Mouse (Mus musculus): ENCODE measurements around the gene Cyp4f40.
A peak's percentile ranks its signal among the peaks of the same experiment; 100 is the strongest.
"Not testable (repeated sequence)": the region's sequence is repeated elsewhere in the genome, so short reads cannot be mapped to it uniquely, and the experiment has no call there.

Gene Cyp4f40

DNA sequence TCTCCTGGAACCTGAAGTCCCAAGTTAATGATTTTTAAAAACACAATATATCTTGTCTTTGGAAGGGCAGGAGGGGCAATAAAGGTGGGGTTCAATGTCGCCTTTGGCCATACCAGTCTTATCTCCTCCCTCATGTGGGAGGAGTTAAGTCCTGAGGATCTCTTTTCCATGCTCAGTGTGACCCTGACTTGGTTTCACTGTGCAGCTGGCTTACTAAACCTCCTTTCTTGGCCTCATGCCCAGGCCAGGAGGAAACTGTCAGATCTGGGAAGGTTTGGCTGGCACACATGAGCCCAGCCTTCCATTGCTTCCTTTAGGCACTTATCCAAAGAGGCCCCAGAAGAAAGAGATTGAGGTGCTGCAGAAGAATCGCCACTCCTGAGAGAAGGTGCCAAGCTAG, at the start of gene Cyp4f40:
Cyp4f40 (plus strand) TSS at position 189 of the 400 bp plus-strand sequence.
- no peak for DNase-seq (ENCODE audit: low read depth)

DNA sequence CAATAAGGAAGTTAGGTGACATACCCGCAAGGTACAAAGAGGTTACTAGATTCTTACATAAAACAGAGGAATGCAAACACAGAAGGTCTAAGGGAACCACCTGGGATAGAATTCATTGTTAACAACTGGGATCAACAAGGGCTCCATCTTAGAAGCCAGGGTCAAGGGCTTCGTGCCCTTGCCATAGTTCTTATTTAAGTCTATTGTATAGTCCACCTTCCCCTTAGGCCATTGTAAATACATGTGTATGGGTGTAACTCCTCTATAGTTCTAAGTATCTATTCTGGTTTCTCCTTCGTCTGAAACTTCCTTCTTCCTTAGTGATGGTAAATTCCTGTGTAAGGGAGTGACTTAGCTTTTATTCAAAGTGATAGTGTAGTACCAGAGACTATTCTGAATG, 48.5 kb upstream of the Cyp4f40 start:
- not testable (repeated sequence) for DNase-seq (ENCODE audit: low read depth)

DNA sequence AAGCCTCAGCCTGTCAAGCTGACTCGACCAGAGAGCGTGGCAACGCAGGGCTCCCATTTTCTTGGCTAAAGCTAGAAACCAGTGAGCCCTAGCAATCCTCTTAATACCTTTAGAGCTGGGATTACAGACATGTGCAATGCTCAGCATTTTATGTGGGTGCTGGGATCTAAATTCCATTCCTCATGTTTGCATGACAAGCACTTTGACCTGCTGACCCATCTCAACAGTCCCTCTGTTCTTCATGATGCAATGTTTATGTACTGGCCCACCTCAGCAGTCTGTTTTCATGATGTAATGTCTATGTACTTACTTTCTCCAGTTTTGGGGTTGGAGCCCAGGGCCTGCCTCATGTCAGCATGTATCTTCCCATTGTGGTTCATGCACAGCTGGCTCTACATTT, 47.8 kb upstream of the Cyp4f40 start:
- no peak for DNase-seq (ENCODE audit: low read depth)

- DNase-seq (ENCODE audit: low read depth), result no peak
Observed at GRCm38 (mm10) chr17:32612417-32612816, 46.3 kb upstream of the Cyp4f40 start.

- DNase-seq (ENCODE audit: low read depth), result no peak
Observed at GRCm38 (mm10) chr17:32617252-32617651, 41.4 kb upstream of the Cyp4f40 start.

- not testable (repeated sequence) for DNase-seq (ENCODE audit: low read depth)
Observed at GRCm38 (mm10) chr17:32621018-32621417, 37.7 kb upstream of the Cyp4f40 start, which contains the start of gene Cyp4f37. Gene Cyp4f37, plus strand, starts transcription at chr17:32621309.

GRCm38 (mm10) chr17:32629726-32630125, 29.0 kb upstream of the Cyp4f40 start:
- DNase-seq (ENCODE audit: low read depth), result not testable (repeated sequence)

- DNase-seq (ENCODE audit: low read depth), result no peak
Observed at GRCm38 (mm10) chr17:32631936-32632335, 26.8 kb upstream of the Cyp4f40 start.

GRCm38 (mm10) chr17:32634242-32634971, 24.3 kb upstream of the Cyp4f40 start:
- DNase-seq (ENCODE audit: low read depth), result not testable (repeated sequence)

GRCm38 (mm10) chr17:32634972-32635314, 23.8 kb upstream of the Cyp4f40 start:
- peak; percentile 4 for DNase-seq (ENCODE audit: low read depth)

GRCm38 (mm10) chr17:32636341-32636740, 22.4 kb upstream of the Cyp4f40 start:
- DNase-seq (ENCODE audit: low read depth), result no peak

- DNase-seq (ENCODE audit: low read depth), result no peak
Observed at GRCm38 (mm10) chr17:32637151-32637550, 21.5 kb upstream of the Cyp4f40 start.

- DNase-seq (ENCODE audit: low read depth), result no peak
Observed at GRCm38 (mm10) chr17:32646631-32647030, 12.1 kb upstream of the Cyp4f40 start.

DNA sequence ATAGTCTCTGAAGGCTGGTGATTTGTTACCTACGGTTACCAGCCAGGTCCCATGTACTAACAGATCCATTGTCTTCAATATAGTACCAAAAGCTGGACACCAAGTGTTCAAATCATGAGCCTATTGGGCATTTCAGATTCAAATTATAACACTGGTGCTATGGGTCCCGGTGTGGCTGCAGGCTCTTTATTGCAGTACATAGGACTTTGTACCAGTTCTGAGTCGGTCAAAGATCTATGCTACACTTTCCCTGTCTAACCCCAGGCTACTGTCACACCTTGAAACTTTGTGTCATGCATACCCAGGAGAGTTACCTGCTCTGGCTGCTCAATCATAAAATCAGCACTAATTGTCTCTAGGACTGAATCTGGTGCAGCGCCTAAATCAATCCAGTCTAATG, 4.8 kb upstream of the Cyp4f40 start:
- no peak for DNase-seq (ENCODE audit: low read depth)

- no peak for DNase-seq (ENCODE audit: low read depth)
Observed at GRCm38 (mm10) chr17:32657041-32657440, 1.7 kb upstream of the Cyp4f40 start.

GRCm38 (mm10) chr17:32658246-32658645, 454 bp upstream of the Cyp4f40 start:
- no peak for DNase-seq (ENCODE audit: low read depth)

GRCm38 (mm10) chr17:32673976-32674375, 15.3 kb downstream of the Cyp4f40 start:
- DNase-seq (ENCODE audit: low read depth), result no peak

GRCm38 (mm10) chr17:32676040-32676635, 17.4 kb downstream of the Cyp4f40 start:
- DNase-seq (ENCODE audit: low read depth), result no peak

DNA sequence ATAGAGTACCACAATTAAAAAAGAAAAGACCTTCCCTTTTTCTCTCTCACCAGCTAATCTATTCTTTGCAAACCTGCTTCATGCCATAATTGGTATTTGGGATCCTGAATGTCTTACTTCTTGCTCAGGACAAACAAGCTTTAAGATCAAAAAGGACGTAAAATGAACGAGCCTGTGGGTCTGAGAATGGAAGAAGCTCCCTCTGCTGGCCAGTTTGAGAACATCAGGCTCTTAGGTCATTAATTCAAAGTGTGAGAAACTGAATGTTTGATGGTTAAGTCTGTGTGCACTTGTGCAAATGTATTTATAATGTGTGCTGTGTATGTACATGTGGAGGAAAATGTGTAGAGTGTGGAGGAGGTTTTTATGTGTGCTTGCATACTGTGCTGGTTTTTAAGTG, 21.7 kb downstream of the Cyp4f40 start:
- peak; percentile 1 for DNase-seq (ENCODE audit: low read depth)

DNA sequence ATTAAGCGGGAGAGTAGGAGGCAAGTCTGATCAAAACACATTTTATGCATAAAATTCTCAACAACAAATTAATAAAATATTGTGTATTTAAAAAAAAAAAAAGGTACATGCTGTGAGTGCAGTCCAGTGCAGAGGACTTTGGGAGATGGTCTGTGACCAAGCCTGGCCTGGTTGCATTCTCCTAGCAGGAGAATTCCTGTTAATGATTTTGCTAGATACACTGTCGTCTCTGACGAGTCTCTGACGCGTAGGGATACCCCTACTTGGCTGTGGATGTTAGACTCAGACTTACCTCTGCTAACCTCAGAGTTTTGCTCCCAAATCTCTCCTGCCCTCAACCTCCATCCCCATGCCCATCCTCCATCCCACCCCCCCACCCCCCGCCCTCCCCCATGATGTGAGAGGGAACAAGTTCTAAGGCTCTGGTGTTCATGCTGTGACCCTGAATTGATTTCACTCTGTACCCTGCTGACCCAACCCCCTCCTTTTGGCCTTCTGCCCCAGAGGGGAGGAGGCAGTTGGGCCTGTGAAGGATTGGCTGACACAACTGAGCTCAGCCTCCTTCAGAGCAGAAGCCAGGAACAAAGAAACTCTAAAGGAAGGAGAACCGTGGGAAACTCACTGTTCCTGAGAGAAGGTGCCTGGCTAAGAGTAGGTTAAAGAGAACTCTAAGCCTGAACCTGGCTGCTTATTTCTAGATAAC, 26.5 kb downstream of the Cyp4f40 start, which contains the start of gene Cyp4f15:
Cyp4f15 (plus strand) TSS at position 580 of the 703 bp plus-strand sequence.
- DNase-seq (ENCODE audit: low read depth), result no peak

DNA sequence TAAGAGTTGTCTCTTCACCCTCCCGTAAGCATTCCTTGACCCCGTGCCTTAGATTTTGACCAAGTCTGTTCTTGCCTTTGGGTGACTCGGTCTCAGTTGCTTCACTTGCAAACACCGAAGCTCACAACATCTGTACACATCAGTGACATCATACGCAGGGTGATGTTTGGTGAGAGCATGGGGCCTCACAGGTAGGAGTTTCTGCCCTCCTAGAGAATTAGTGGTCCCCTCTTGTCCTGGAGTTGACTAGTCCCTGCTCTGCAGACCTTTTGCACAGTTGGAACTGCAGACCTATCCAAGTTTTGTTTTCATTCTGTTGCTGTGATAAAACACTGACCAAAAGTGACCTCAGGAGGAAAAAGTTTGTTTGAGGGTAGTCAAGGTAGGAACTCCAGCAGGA, 28.0 kb downstream of the Cyp4f40 start:
- no peak for DNase-seq (ENCODE audit: low read depth)

- DNase-seq (ENCODE audit: low read depth), result no peak
Observed at GRCm38 (mm10) chr17:32690959-32691358, 32.3 kb downstream of the Cyp4f40 start.

GRCm38 (mm10) chr17:32702826-32703225, 44.1 kb downstream of the Cyp4f40 start:
- no peak for DNase-seq (ENCODE audit: low read depth)
